Mouse (Mus musculus) MEL (cell line): Measurements from ENCODE around the gene Eif3a.

ENCODE experiments used
- CTCF ChIP-seq, 3 experiments: IDR thresholded peaks in 2 of 3; conservative IDR thresholded peaks in 1 of 3; 2 replicates each; pipeline ENCODE4 v1.5.1; 2011 to 2012; ENCODE audit warnings: low read length in 3 of 3, low read depth in 2 of 3, mild to moderate bottlenecking in 2 of 3, improper control_type of control experiment in 1 of 3, inconsistent platforms in 1 of 3, mixed read lengths in 1 of 3, moderate library complexity in 1 of 3; ENCODE audit not compliant: control insufficient read depth in 1 of 3, insufficient read depth in 1 of 3, poor library complexity in 1 of 3, severe bottlenecking in 1 of 3
- RAD21 ChIP-seq: IDR thresholded peaks from 2 replicates; pipeline ENCODE4 v1.6.1; 2011; ENCODE audit warnings: mild to moderate bottlenecking, low read depth, low read length, improper control_type of control experiment
- RCOR1 ChIP-seq: IDR thresholded peaks from 2 replicates; pipeline ENCODE4 v1.6.1; 2012; ENCODE audit warnings: low read depth, mild to moderate bottlenecking, inconsistent platforms, low read length, improper control_type of control experiment

DNA sequence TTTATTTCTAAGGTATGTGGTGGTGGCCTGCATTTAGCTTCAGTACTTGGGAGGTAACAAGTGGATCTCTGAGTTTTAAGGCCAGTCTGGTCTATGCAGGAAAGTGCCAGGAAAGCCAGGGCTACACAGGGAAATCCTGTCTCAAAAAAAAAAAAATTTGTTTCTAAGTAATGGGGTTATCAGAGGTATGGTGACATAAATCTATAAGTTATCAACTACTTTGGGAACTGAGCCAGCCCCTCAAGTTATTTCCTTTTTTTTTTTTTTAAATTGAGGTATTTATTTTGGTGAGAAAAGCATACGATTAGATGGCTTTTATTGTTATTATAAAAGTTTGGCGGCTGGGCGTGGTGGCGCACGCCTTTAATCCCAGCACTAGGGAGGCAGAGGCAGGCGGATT, 22.7 kb upstream of the Eif3a start:
- TF ChIP-seq RAD21 (no peak), RCOR1 (peak; percentile 40; the same call in 1 of the 2 replicates), CTCF (IDR thresholded peaks at IDR 0.05 in 2 of 3, conservative IDR thresholded peaks at IDR 0.05 in 1 of 3; ENCODE audit: control insufficient read depth in 1 of 3, insufficient read depth in 1 of 3, low read depth in 2 of 3, low read length in 3 of 3, poor library complexity in 1 of 3, severe bottlenecking in 1 of 3) (no peak)
